Mouse (Mus musculus) MEL (cell line): ENCODE data around the gene Shroom2. TPM values are rescaled to one million over a fixed set of nuclear protein-coding genes. Genes with fewer than 3 reads are reported as not detected.

ENCODE experiments used
- DNase-seq: peaks from one replicate; pipeline ENCODE4 v3.0.0; 2011; ENCODE audit warnings: low read depth, low spot score
- H3K27ac ChIP-seq: 2 replicates; pipeline ENCODE4 v1.5.1; 2012; ENCODE audit warnings: low read depth, mild to moderate bottlenecking, control low read depth, low read length, moderate library complexity; ENCODE audit not compliant: control insufficient read depth
- H3K27me3 ChIP-seq, 2 experiments: fragments of 150-350 bp in 1 of 2; sonication (generic) in 1 of 2; 2 replicates each; pipeline ENCODE4 v1.6.1; 2012; ENCODE audit warnings: low read length in 2 of 2, mild to moderate bottlenecking in 2 of 2, improper control_type of control experiment in 1 of 2, moderate library complexity in 1 of 2; ENCODE audit not compliant: insufficient read depth in 2 of 2, control insufficient read depth in 1 of 2
- H3K36me3 ChIP-seq, 2 experiments: 2 replicates each; pipeline ENCODE4 v1.6.1; 2012 to 2014; ENCODE audit warnings: low read length in 2 of 2, improper control_type of control experiment in 1 of 2, inconsistent platforms in 1 of 2, mild to moderate bottlenecking in 1 of 2; ENCODE audit not compliant: insufficient read depth in 2 of 2, control insufficient read depth in 1 of 2
- H3K4me1 ChIP-seq, 2 experiments: fragments of 150-350 bp in 1 of 2; sonication (generic) in 1 of 2; 2 replicates each; pipeline ENCODE4 v1.6.1; 2012; ENCODE audit warnings: low read length in 2 of 2, improper control_type of control experiment in 1 of 2, mild to moderate bottlenecking in 1 of 2; ENCODE audit not compliant: insufficient read depth in 2 of 2, control insufficient read depth in 1 of 2
- H3K4me3 ChIP-seq, 2 experiments: fragments of 150-350 bp in 1 of 2; sonication (generic) in 1 of 2; 2 replicates each; pipeline ENCODE4 v1.5.1; 2012; ENCODE audit warnings: low read depth in 2 of 2, low read length in 2 of 2, mild to moderate bottlenecking in 2 of 2, moderate library complexity in 2 of 2, control low read depth in 1 of 2, improper control_type of control experiment in 1 of 2; ENCODE audit not compliant: control insufficient read depth in 1 of 2, insufficient read depth in 1 of 2
- H3K79me2 ChIP-seq: 2 replicates; pipeline ENCODE4 v1.6.1; 2012; ENCODE audit warnings: mild to moderate bottlenecking, low read length, moderate library complexity; ENCODE audit not compliant: control insufficient read depth, poor library complexity, insufficient read depth
- H3K9ac ChIP-seq: 2 replicates; pipeline ENCODE4 v1.6.1; 2012; ENCODE audit warnings: low read depth, mild to moderate bottlenecking, control low read depth, low read length, moderate library complexity; ENCODE audit not compliant: control insufficient read depth, poor library complexity, severe bottlenecking
- H3K9me3 ChIP-seq: fragments of 150-350 bp; sonication (generic); replicated peaks from 2 replicates; pipeline ENCODE4 v1.6.1; 2012; ENCODE audit warnings: mild to moderate bottlenecking, low read length, improper control_type of control experiment, moderate library complexity; ENCODE audit not compliant: insufficient read depth
- BHLHE40 ChIP-seq: IDR thresholded peaks from 2 replicates; pipeline ENCODE4 v1.6.1; 2012; ENCODE audit warnings: low read depth, mild to moderate bottlenecking, inconsistent platforms, low read length, improper control_type of control experiment, borderline replicate concordance
- CTCF ChIP-seq, 3 experiments: IDR thresholded peaks in 2 of 3; conservative IDR thresholded peaks in 1 of 3; 2 replicates each; pipeline ENCODE4 v1.5.1; 2011 to 2012; ENCODE audit warnings: low read length in 3 of 3, low read depth in 2 of 3, mild to moderate bottlenecking in 2 of 3, improper control_type of control experiment in 1 of 3, inconsistent platforms in 1 of 3, mixed read lengths in 1 of 3, moderate library complexity in 1 of 3; ENCODE audit not compliant: control insufficient read depth in 1 of 3, insufficient read depth in 1 of 3, poor library complexity in 1 of 3, severe bottlenecking in 1 of 3
- HCFC1 ChIP-seq: IDR thresholded peaks from 2 replicates; pipeline ENCODE4 v1.6.1; 2012; ENCODE audit warnings: low read depth, mild to moderate bottlenecking, inconsistent platforms, low read length, improper control_type of control experiment, moderate library complexity
- JUND ChIP-seq: IDR thresholded peaks from 2 replicates; pipeline ENCODE4 v1.6.1; 2011; ENCODE audit warnings: low read depth, mild to moderate bottlenecking, improper control_type of control experiment, low read length
- KAT2A ChIP-seq: conservative IDR thresholded peaks from 2 replicates; pipeline ENCODE4 v1.6.1; 2012; ENCODE audit warnings: low read depth, low read length, improper control_type of control experiment, inconsistent platforms
- MAX ChIP-seq: IDR thresholded peaks from 2 replicates; pipeline ENCODE4 v1.6.1; 2011; ENCODE audit warnings: low read length, improper control_type of control experiment
- MAZ ChIP-seq: IDR thresholded peaks from 2 replicates; pipeline ENCODE4 v1.6.1; 2012; ENCODE audit warnings: low read depth, mild to moderate bottlenecking, inconsistent platforms, low read length, improper control_type of control experiment
- MXI1 ChIP-seq: IDR thresholded peaks from 2 replicates; pipeline ENCODE4 v1.6.1; 2011; ENCODE audit warnings: mild to moderate bottlenecking, low read depth, low read length, improper control_type of control experiment
- MYC ChIP-seq: IDR thresholded peaks from 2 replicates; pipeline ENCODE4 v1.6.1; 2011; ENCODE audit warnings: low read depth, mild to moderate bottlenecking, low read length, improper control_type of control experiment, moderate library complexity
- POLR2AphosphoS2 ChIP-seq: IDR thresholded peaks from 2 replicates; pipeline ENCODE4 v1.6.1; 2011; ENCODE audit warnings: low read length, improper control_type of control experiment
- POLR2AphosphoS5 ChIP-seq: IDR thresholded peaks from 2 replicates; pipeline ENCODE4 v1.6.1; 2012; ENCODE audit warnings: low read depth, borderline replicate concordance, mild to moderate bottlenecking, inconsistent platforms, low read length, moderate library complexity, mixed read lengths
- RAD21 ChIP-seq: IDR thresholded peaks from 2 replicates; pipeline ENCODE4 v1.6.1; 2011; ENCODE audit warnings: mild to moderate bottlenecking, low read depth, low read length, improper control_type of control experiment
- RCOR1 ChIP-seq: IDR thresholded peaks from 2 replicates; pipeline ENCODE4 v1.6.1; 2012; ENCODE audit warnings: low read depth, mild to moderate bottlenecking, inconsistent platforms, low read length, improper control_type of control experiment
- SIN3A ChIP-seq: IDR thresholded peaks from 2 replicates; pipeline ENCODE4 v1.6.1; 2012; ENCODE audit warnings: low read length, improper control_type of control experiment, inconsistent platforms
- SMC3 ChIP-seq: IDR thresholded peaks from 2 replicates; pipeline ENCODE4 v1.6.1; 2011; ENCODE audit warnings: low read depth, low read length, improper control_type of control experiment
- TAL1 ChIP-seq: IDR thresholded peaks from 2 replicates; pipeline ENCODE4 v1.6.1; 2012; ENCODE audit warnings: mild to moderate bottlenecking, inconsistent platforms, low read length, moderate library complexity, mixed read lengths
- TCF12 ChIP-seq: IDR thresholded peaks from 2 replicates; pipeline ENCODE4 v1.6.1; 2014; ENCODE audit warnings: low read depth, mild to moderate bottlenecking, inconsistent platforms, low read length, improper control_type of control experiment, moderate library complexity
- UBTF ChIP-seq: IDR thresholded peaks from 2 replicates; pipeline ENCODE4 v1.6.1; 2012; ENCODE audit warnings: low read depth, mild to moderate bottlenecking, inconsistent platforms, low read length, improper control_type of control experiment, moderate library complexity, borderline replicate concordance; ENCODE audit not compliant: insufficient read depth
- ZC3H11A ChIP-seq: IDR thresholded peaks from 2 replicates; pipeline ENCODE4 v1.6.1; 2012; ENCODE audit warnings: low read depth, mild to moderate bottlenecking, inconsistent platforms, low read length, improper control_type of control experiment
- ZKSCAN1 ChIP-seq: IDR thresholded peaks from 2 replicates; pipeline ENCODE4 v1.6.1; 2012; ENCODE audit warnings: low read depth, mild to moderate bottlenecking, inconsistent platforms, low read length, improper control_type of control experiment, moderate library complexity
- ZMIZ1 ChIP-seq: IDR thresholded peaks from 2 replicates; pipeline ENCODE4 v1.6.1; 2012; ENCODE audit warnings: low read depth, mild to moderate bottlenecking, inconsistent platforms, low read length, improper control_type of control experiment, moderate library complexity
- polyA plus RNA-seq, 2 experiments: library from polyadenylated mRNA; stranded (reverse) in 1 of 2; unstranded in 1 of 2; fragments of >175 nt in 1 of 2; fragments of >200 nt in 1 of 2; gene quantifications; 2 replicates each; pipeline versions ENCODE4 v1.2.1 to v1.2.4; 2012; ENCODE audit warnings: low replicate concordance in 2 of 2, low read depth in 1 of 2; ENCODE audit not compliant: insufficient read length in 2 of 2, insufficient read depth in 1 of 2, missing spikeins in 1 of 2
- total RNA-seq: library from RNA; depleted of rRNA; stranded (reverse); fragments of 300-350 nt; gene quantifications from 2 replicates; pipeline ENCODE4 v1.2.3, GENCODE M21; 2012

The Shroom2 gene
- total and polyA plus RNA-seq, 3 experiments = not detected

DNA sequence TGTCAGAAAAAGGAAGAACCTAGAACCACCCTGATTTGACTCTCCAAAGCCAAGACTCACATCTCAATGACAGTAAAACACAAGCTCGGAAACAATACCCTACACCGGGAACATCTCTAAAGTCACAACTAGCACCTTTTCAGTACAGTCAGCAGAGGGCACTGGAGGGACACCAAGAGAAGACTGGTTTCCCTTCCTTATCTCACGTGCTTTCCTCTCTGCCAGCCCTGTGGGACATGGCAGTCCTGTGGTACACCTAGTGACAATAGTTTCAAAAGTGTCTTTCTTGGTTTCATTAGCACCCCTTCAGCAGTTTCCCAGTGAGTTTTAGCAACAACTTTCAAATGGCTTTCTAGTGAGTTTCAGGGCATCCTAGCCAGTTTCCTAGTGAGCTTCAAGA lies 63.9 kb downstream of the Shroom2 start:
- no peaks in the 10 kb centered on the region for H3K79me2 ChIP-seq
- H3K9me3 ChIP-seq = no peaks in the 10 kb centered on the region
- H3K27ac ChIP-seq = no peak overlapping the region
- no peak overlapping the region for H3K9ac ChIP-seq
- H3K4me3 ChIP-seq = no peak overlapping the region
- TF ChIP-seq UBTF (no peak), MAX (no peak), SIN3A (no peak), BHLHE40 (peak; percentile 67), CTCF (IDR thresholded peaks at IDR 0.05 in 2 of 3, conservative IDR thresholded peaks at IDR 0.05 in 1 of 3; ENCODE audit: control insufficient read depth in 1 of 3, insufficient read depth in 1 of 3, low read depth in 2 of 3, low read length in 3 of 3, poor library complexity in 1 of 3, severe bottlenecking in 1 of 3) (peak in 1 of 3 experiments; percentile 33; a peak in 2 of 6 replicates), SMC3 (peak; percentile 27; the same call in 1 of the 2 replicates), MAZ (no peak)
- H3K36me3 ChIP-seq = no peaks in the 10 kb centered on the region
- H3K27me3 ChIP-seq = no peaks in the 10 kb centered on the region
- no peaks in the 10 kb centered on the region for H3K4me1 ChIP-seq
- peak; percentile 12 for DNase-seq

DNA sequence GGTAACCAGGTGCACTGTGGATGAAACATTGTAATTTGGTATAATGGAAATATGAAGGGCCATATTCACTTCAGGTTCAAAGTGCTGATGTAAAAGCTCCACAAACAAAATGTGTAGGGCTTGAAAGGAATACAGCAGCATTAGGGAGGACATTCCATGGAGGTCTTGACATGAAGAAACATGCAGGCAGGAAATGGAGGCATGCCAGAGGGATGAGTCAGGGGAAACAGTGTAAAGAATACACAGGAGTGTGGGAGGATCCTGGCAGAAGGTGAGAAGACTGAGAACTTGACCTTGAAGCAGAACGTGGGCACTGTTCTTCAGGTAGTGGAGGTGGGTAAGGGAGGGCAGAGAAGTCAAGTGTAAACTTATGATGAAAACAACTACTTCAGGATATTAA lies 65.6 kb downstream of the Shroom2 start:
- no peak for DNase-seq
- no peak overlapping the region for H3K9ac ChIP-seq

DNA sequence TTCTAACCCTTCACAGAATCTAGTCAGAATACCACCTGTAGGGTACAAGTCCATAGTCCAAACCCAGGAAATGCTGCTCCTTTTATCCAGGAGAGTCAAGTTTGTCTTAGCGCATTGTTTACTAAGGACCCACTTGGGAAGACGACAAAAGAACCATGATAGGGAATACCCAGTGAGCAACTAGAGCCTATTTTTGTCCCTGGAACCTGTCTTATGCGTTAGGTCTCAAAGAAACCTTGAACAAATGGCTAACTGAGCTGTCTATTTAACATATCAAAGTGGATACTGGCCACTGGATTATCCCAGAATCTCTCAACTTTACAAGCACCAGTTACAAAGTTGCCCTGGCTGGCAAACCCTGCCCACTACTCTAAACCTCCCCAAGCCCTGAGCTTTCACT lies 67.6 kb downstream of the Shroom2 start:
- no peak overlapping the region for H3K4me3 ChIP-seq
- H3K27ac ChIP-seq = no peak overlapping the region
- H3K27me3 ChIP-seq = no peaks in the 10 kb centered on the region
- no peak for TF ChIP-seq RCOR1
- no peak for TF ChIP-seq ZMIZ1
- no peak for TF ChIP-seq MYC
- no peak for TF ChIP-seq POLR2AphosphoS5
- no peak for TF ChIP-seq TAL1
- TF ChIP-seq ZC3H11A = no peak
- no peaks in the 10 kb centered on the region for H3K4me1 ChIP-seq
- no peaks in the 10 kb centered on the region for H3K79me2 ChIP-seq
- DNase-seq = no peak
- H3K36me3 ChIP-seq = no peaks in the 10 kb centered on the region
- no peaks in the 10 kb centered on the region for H3K9me3 ChIP-seq
- no peak overlapping the region for H3K9ac ChIP-seq

More for the DNA sequence above, 65.6 kb downstream of the Shroom2 start:
- Histone ChIP-seq H3K4me1 (no peaks in the 10 kb centered on the region), H3K79me2 (no peaks in the 10 kb centered on the region), H3K9me3 (no peaks in the 10 kb centered on the region), H3K27ac (no peak overlapping the region), H3K36me3 (no peaks in the 10 kb centered on the region)
- TF ChIP-seq ZC3H11A = no peak
- no peak for TF ChIP-seq ZMIZ1
- no peak for TF ChIP-seq MXI1
- TF ChIP-seq UBTF = no peak
- no peak for TF ChIP-seq TCF12
- TF ChIP-seq RAD21 = no peak
- TF ChIP-seq POLR2AphosphoS2 = no peak
- no peak for TF ChIP-seq KAT2A
- TF ChIP-seq ZKSCAN1 = no peak
- TF ChIP-seq HCFC1 = no peak
- no peak for TF ChIP-seq JUND
- TF ChIP-seq MAZ = no peak
- TF ChIP-seq, all 39 proteins: peak for 0
- no peak overlapping the region for H3K4me3 ChIP-seq
- no peaks in the 10 kb centered on the region for H3K27me3 ChIP-seq
